Mouse (Mus musculus) limb, embryonic 14.5 days (tissue): ENCODE measurements at regions not wholly inside any gene's neighbourhood (a gene's known extent, or its start where the extent isn't known, plus 50 kb on each side); places are given as distances from the start of the nearest gene placed in this dataset.

Experiments used
- ATAC-seq: fragments of 200-750 bp; cut with Nextera tagmentation; 2 replicates; pipeline ENCODE4 v1.8.0; 2017; ENCODE audit warnings: low read depth, moderate number of reproducible peaks, moderate TSS enrichment; ENCODE audit not compliant: low FRiP score
- DNase-seq: peaks from one replicate; pipeline ENCODE4 v3.0.0-alpha.2; 2015; ENCODE audit warnings: low spot score
- H3K27ac ChIP-seq: fragments of 300-500 bp; sonication (generic); replicated peaks from 2 replicates; pipeline ENCODE4 v1.5.1; 2014; ENCODE audit warnings: low read depth, mild to moderate bottlenecking, low read length, moderate library complexity, mixed read lengths
- H3K27me3 ChIP-seq: fragments of 300-500 bp; sonication (generic); 2 replicates; pipeline ENCODE4 v1.6.1; 2014; ENCODE audit warnings: low read length, mixed read lengths; ENCODE audit not compliant: control insufficient read depth, insufficient read depth
- H3K36me3 ChIP-seq: fragments of 300-500 bp; sonication (generic); 2 replicates; pipeline ENCODE4 v1.6.1; 2014; ENCODE audit warnings: mild to moderate bottlenecking, low read length, moderate library complexity, mixed read lengths; ENCODE audit not compliant: control insufficient read depth, insufficient read depth
- H3K4me1 ChIP-seq: fragments of 300-500 bp; sonication (generic); 2 replicates; pipeline ENCODE4 v1.6.1; 2014; ENCODE audit warnings: antibody characterized with exemption, low read length, mixed read lengths; ENCODE audit not compliant: control insufficient read depth, insufficient read depth
- H3K4me2 ChIP-seq: fragments of 300-500 bp; sonication (generic); replicated peaks from 2 replicates; pipeline ENCODE4 v1.6.1; 2014; ENCODE audit warnings: low read depth, mild to moderate bottlenecking, low read length, moderate library complexity; ENCODE audit not compliant: severe bottlenecking
- H3K4me3 ChIP-seq: fragments of 300-500 bp; sonication (generic); replicated peaks from 2 replicates; pipeline ENCODE4 v1.5.1; 2014; ENCODE audit warnings: low read length
- H3K9ac ChIP-seq: fragments of 300-500 bp; sonication (generic); 2 replicates; pipeline ENCODE4 v1.6.1; 2014; ENCODE audit warnings: mild to moderate bottlenecking, low read depth, low read length, moderate library complexity; ENCODE audit not compliant: severe bottlenecking
- H3K9me3 ChIP-seq: fragments of 300-500 bp; sonication (generic); 2 replicates; pipeline ENCODE4 v1.6.1; 2016; ENCODE audit warnings: low read length; ENCODE audit not compliant: control insufficient read depth
- POLR2A ChIP-seq: fragments of 200-500 bp; IDR thresholded peaks from 2 replicates; pipeline ENCODE4 v1.8.0; 2012; ENCODE audit warnings: inconsistent platforms, mild to moderate bottlenecking, moderate library complexity, borderline replicate concordance; ENCODE audit not compliant: insufficient read depth, insufficient read length; ENCODE audit errors: extremely low read depth
- WGBS: fragments of 180-500 bp; shearing (Covaris S2); extraction: QIAGEN DNeasy Blood & Tissue Kit; methylation state at CpG from one replicate; pipeline ENCODE4 v1.1.7; 2014; 5-methylcytosine and 5-hydroxymethylcytosine counted together

DNA sequence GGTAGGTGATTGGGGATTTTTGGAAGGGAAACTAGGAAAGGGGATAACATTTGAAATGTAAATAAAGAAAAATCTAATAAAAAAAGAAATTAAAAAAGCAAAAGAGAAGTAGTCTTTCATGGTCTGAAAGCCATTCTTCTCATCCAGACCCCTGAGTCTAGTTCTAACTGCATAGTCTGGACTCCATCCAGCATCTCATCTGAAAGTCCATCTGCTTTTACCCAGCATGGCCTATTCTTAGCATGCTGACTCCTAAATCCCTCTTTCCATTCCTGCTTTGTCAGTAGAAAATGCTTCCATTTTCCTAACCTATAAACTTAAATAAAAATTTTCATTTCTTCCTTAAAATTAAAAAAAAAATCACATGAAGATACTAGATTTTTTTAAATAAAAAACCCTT, 361.7 kb downstream of the Bmper start:
- Histone ChIP-seq H3K27me3 (no peaks in the 10 kb centered on the region), H3K9ac (no peak overlapping the region), H3K4me3 (no peak overlapping the region), H3K9me3 (no peaks in the 10 kb centered on the region), H3K27ac (no peak overlapping the region), H3K4me2 (no peak overlapping the region), H3K4me1 (no peaks in the 10 kb centered on the region; the same call in 1 of the 2 replicates), H3K36me3 (no peaks in the 10 kb centered on the region)
- DNase-seq = no peak
- no peak for TF ChIP-seq POLR2A
- ATAC-seq = no peak

DNA sequence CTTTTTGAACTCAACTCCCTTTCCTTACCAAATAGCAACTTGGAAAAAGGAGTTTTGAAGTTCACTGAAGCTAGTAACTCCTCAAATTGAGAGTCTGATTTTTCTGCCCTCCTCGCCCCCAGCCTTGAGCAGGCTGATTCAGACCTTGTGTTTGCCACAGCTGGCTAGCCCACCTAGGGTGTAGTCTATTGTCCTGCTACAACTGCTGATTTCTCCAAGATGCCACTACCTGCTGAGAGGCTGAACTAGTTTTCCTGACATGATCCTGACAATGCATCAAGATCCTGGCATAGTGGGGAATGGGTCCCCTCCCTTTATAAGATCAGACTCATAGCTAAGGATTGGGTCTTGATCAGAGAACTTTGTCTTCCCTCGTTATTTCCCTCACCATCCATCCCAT, 366.1 kb downstream of the Bmper start:
- H3K27me3 ChIP-seq = no peaks in the 10 kb centered on the region

DNA sequence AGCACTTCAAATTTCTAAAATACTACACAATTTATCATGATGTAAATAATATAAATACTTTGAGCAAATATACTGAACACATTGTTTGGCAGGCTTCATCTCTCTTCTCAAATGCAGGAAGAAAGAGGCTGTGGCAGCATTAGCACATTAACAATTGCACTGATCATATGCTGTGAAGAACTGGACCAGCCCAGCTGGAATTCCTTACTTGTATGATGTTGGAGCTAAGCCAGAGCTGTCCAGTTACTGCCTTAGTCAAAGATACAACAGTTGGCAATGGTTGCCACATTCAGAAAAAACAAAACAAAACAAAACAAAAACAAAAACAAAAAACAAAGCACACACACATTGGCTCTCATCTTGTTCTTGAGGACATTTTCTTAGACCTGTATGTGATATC, 369.0 kb downstream of the Bmper start:
- ATAC-seq = no peak
- H3K27me3 ChIP-seq = no peaks in the 10 kb centered on the region
- no peak overlapping the region for H3K9ac ChIP-seq
- no peaks in the 10 kb centered on the region for H3K9me3 ChIP-seq
- no peaks in the 10 kb centered on the region for H3K4me1 ChIP-seq
- DNase-seq = no peak
- H3K27ac ChIP-seq = no peak overlapping the region
- H3K4me3 ChIP-seq = no peak overlapping the region
- no peak for TF ChIP-seq POLR2A
- H3K36me3 ChIP-seq = no peaks in the 10 kb centered on the region
- no peak overlapping the region for H3K4me2 ChIP-seq

More for the DNA sequence above, 366.1 kb downstream of the Bmper start:
- no peak for ATAC-seq
- no peak for TF ChIP-seq POLR2A
- Histone ChIP-seq H3K27ac (no peak overlapping the region), H3K4me2 (no peak overlapping the region), H3K4me1 (no peaks in the 10 kb centered on the region), H3K4me3 (no peak overlapping the region), H3K36me3 (no peaks in the 10 kb centered on the region), H3K9me3 (no peaks in the 10 kb centered on the region), H3K9ac (no peak overlapping the region)
- no peak for DNase-seq
- 60% methylated on average over 2 of the region's 2 CpGs for WGBS

DNA sequence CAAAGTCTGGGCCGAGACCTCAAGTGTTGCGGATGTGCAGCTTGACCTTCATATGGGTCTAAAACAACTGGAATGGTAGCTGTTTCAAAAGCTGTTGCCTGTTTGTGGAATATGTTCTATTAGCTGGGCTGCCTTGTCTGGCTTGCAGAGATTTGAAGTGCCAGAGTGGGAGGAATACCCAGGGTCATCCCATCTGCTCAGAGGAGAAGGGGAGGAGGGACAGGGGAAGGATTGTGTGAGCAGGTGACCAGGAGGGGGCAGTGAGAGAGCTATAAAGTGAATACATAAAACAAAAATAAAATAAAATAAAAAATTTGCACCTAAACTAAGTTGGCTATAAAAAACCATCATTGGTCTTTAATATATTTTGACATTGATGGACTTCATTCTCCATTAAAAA, 377.7 kb downstream of the Bmper start:
- 96% methylated on average over 2 of the region's 2 CpGs for WGBS
- H3K9me3 ChIP-seq = no peaks in the 10 kb centered on the region
- no peak overlapping the region for H3K4me2 ChIP-seq
- ATAC-seq = no peak
- H3K4me3 ChIP-seq = no peak overlapping the region
- no peak overlapping the region for H3K9ac ChIP-seq
- no peak overlapping the region for H3K27ac ChIP-seq
- DNase-seq = no peak
- no peak for TF ChIP-seq POLR2A
- no peaks in the 10 kb centered on the region for H3K27me3 ChIP-seq
- no peaks in the 10 kb centered on the region for H3K4me1 ChIP-seq
- no peaks in the 10 kb centered on the region for H3K36me3 ChIP-seq
